Mouse (Mus musculus) hematopoietic multipotent progenitor cell, adult 10-12 weeks (in vitro differentiated cells): Measurements from ENCODE around the gene Mid1ip1. TPM values are rescaled to one million over a fixed set of nuclear protein-coding genes. Genes with fewer than 3 reads are reported as not detected.

Source experiments
- polyA plus RNA-seq: library from polyadenylated mRNA; stranded (reverse); fragments of >175 nt; gene quantifications from 2 replicates; pipeline ENCODE4 v1.2.3, GENCODE M21; 2012; ENCODE audit warnings: low replicate concordance

The Mid1ip1 gene
- polyA plus RNA-seq: 47.2 and 80.0 TPM in 2 replicates

DNA sequence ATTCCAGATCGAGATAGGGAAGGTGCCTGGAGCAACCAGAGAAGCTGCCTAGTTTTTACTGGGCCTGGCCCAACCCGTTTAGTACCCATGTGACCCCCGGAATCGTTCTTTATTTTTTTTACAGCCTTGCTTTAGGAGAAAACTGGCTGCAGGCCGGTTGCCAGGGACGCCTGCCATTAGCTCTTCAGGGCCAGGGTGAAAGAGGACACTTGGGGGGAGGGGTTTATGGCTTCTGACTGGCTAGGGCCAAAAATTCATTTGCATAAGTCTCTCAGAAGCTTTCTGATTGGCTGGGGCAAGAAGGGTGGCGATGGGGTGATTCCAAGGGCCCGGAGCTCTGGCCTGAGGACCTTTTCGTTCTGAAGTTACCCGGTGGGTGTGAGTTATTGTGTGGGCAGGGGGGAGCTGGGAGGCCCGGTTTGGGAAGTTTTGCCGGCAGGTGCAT lies at the start of gene Mid1ip1:
Gene Mid1ip1, plus strand, starts transcription at position 318 of the 445 bp plus-strand sequence.

Other genes starting within 250 kb of the Mid1ip1 start
- 1.1 TPM in 1 of 2 replicates, not detected in the other for gene Tspan7, start 229.9 kb upstream of the Mid1ip1 start, polyA plus RNA-seq